Mouse (Mus musculus) midbrain, postnatal 0 days (tissue): ENCODE measurements around the gene Rbx1. TPM values are rescaled to one million over a fixed set of nuclear protein-coding genes. Genes with fewer than 3 reads are reported as not detected.
"Not testable (repeated sequence)": the region's sequence is repeated elsewhere in the genome, so short reads cannot be mapped to it uniquely, and the experiment has no call there.

Experiments used
- ATAC-seq: fragments of 200-750 bp; cut with Nextera tagmentation; 2 replicates; pipeline ENCODE4 v1.8.0; 2017; ENCODE audit warnings: moderate number of reproducible peaks, mild to moderate bottlenecking, moderate TSS enrichment, moderate library complexity; ENCODE audit not compliant: low FRiP score
- DNase-seq: peaks from one replicate; pipeline ENCODE4 v3.0.0-alpha.2; 2015; ENCODE audit warnings: low spot score
- H3K27ac ChIP-seq: fragments of 300-500 bp; sonication (generic); 2 replicates; pipeline ENCODE4 v1.5.1; 2014; ENCODE audit warnings: low read depth, mild to moderate bottlenecking, low read length, mixed read lengths
- H3K27me3 ChIP-seq: fragments of 300-500 bp; sonication (generic); 2 replicates; pipeline ENCODE4 v1.6.1; 2014; ENCODE audit warnings: low read length, control low read depth, mixed read lengths; ENCODE audit not compliant: insufficient read depth
- H3K36me3 ChIP-seq: fragments of 300-500 bp; sonication (generic); 2 replicates; pipeline ENCODE4 v1.6.1; 2014; ENCODE audit warnings: low read length, control low read depth, mixed read lengths; ENCODE audit not compliant: insufficient read depth
- H3K4me1 ChIP-seq: fragments of 300-500 bp; sonication (generic); 2 replicates; pipeline ENCODE4 v1.6.1; 2014; ENCODE audit warnings: mild to moderate bottlenecking, control low read depth, antibody characterized with exemption, low read length, mixed read lengths; ENCODE audit not compliant: insufficient read depth
- H3K4me2 ChIP-seq: fragments of 300-500 bp; sonication (generic); 2 replicates; pipeline ENCODE4 v1.6.1; 2014; ENCODE audit warnings: low read depth, mild to moderate bottlenecking, low read length, mixed read lengths; ENCODE audit not compliant: poor library complexity, severe bottlenecking
- H3K4me3 ChIP-seq: fragments of 300-500 bp; sonication (generic); 2 replicates; pipeline ENCODE4 v1.5.1; 2014; ENCODE audit warnings: low read depth, mild to moderate bottlenecking, low read length, moderate library complexity
- H3K9ac ChIP-seq: fragments of 300-500 bp; sonication (generic); replicated peaks from 2 replicates; pipeline ENCODE4 v1.6.1; 2014; ENCODE audit warnings: mild to moderate bottlenecking, low read length, moderate library complexity, mixed read lengths; ENCODE audit not compliant: poor library complexity, severe bottlenecking
- H3K9me3 ChIP-seq: fragments of 300-500 bp; sonication (generic); 2 replicates; pipeline ENCODE4 v1.6.1; 2016; ENCODE audit warnings: low read length, control low read depth
- CTCF ChIP-seq: IDR thresholded peaks from 2 replicates; pipeline ENCODE4 v1.5.1; 2016; ENCODE audit warnings: antibody characterized with exemption, mild to moderate bottlenecking
- WGBS: fragments of 180-500 bp; shearing (Covaris S2); extraction: QIAGEN DNeasy Blood & Tissue Kit; methylation state at CpG from one replicate; pipeline ENCODE4 v1.1.7; 2014; 5-methylcytosine and 5-hydroxymethylcytosine counted together
- polyA plus RNA-seq: library from polyadenylated mRNA; unstranded; fragments of >200 nt; fragmentation: Nextera tagmentation; extraction: Ambion mirVana; gene quantifications from 2 replicates; pipeline ENCODE4 v1.2.1, GENCODE M21; 2015
- total RNA-seq: library from RNA; depleted of rRNA; stranded (reverse); fragments of >200 nt; gene quantifications from 2 replicates; pipeline ENCODE4 v1.2.3, GENCODE M21; 2014; rRNA removed

Rbx1 gene
- total RNA-seq (152 and 155 TPM in 2 replicates), polyA plus RNA-seq (397 and 411 TPM in 2 replicates)

DNA sequence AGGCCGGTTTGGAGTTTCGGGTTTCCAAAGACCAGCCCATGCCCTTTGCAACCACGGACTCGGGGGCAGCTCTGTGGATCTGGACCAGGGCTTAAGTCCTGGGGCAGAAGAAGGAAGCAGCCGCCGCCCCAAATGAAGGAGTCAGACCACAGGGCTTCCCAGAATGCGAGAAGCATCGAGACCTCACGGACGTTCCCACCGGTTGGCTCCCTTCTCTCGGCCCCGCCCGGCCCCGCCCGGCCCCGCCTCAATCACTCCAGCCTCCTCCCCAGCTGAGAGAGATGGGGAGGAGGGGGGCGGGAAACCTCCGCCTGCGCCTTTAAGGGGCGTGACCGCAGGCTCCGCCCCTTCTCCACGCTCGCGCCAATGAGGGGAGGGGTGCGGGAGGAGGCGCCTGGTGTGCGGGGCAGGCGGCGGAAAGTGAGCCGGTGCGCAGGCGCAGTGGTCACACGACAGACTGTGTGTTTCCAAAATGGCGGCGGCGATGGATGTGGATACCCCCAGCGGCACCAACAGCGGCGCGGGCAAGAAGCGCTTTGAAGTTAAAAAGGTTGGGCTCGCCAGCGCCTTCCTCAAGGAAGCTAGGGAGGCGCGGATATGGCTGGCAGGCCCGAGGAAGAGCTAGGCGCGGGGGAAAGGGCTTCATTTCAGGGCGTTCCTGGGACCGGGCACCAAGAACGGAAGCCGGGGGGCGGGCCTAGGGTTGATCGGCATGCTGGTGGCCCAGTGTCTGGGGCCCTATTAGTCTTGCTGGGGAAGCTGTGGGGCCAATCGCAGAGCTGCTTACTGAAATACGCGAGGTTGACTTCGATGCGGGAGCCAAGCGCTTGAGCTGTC lies at the start of gene Rbx1:
Gene Rbx1 (plus strand): TSS at position 396 of the 837 bp plus-strand sequence.
- no peaks in the 10 kb centered on the region for H3K9me3 ChIP-seq
- peak within 1 kb of the TSS; percentile 65 for H3K4me2 ChIP-seq
- DNase-seq (peak; percentile 99), ATAC-seq (peak; percentile 98)
- peak within 1 kb of the TSS; percentile 61 for H3K9ac ChIP-seq
- peaks cover 9% of the 10 kb centered on the region; the same call in 1 of the 2 replicates for H3K36me3 ChIP-seq
- peak within 1 kb of the TSS; percentile 49 for H3K4me3 ChIP-seq
- H3K27ac ChIP-seq = peak within 1 kb of the TSS; percentile 83
- no peak for TF ChIP-seq CTCF
- no peaks in the 10 kb centered on the region for H3K27me3 ChIP-seq
- H3K4me1 ChIP-seq = no peaks in the 10 kb centered on the region
- under 1% methylated on average over 45 of the region's 62 CpGs for WGBS

DNA sequence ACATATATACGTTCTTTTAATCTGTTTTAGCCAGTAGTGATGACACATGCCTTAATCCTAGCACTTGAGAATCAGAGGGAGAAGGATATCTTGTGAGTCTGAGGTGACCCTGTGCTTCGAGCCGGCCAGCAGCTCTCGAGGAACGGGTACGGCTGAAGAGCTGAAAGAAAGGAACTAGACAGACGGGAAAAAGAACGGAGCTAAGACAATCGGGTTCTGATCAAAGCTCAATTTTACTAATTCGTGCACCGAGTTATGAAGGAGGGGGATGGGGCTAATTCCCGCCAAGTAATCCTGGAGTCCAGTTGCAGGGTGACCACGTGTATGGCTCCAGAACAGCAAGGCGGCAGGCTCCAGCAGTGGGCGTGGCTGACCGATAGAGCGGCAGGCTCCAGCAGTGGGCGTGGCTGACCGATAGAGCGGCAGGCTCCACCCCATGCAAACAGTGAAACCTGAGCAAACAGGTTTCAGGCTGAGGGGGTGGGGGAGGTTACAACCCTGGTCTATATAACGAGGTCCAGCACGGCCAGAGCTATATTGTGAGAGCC lies 49.3 kb upstream of the Rbx1 start:
- ATAC-seq, H3K9me3 ChIP-seq, H3K27me3 ChIP-seq, H3K27ac ChIP-seq, H3K36me3 ChIP-seq, H3K4me3 ChIP-seq, H3K9ac ChIP-seq, H3K4me1 ChIP-seq: not testable (repeated sequence)
- peak; percentile 23 for DNase-seq
- 8% methylated on average over 22 of the region's 22 CpGs for WGBS
- peak overlapping the region; percentile 24; the same call in 1 of the 2 replicates for H3K4me2 ChIP-seq

DNA sequence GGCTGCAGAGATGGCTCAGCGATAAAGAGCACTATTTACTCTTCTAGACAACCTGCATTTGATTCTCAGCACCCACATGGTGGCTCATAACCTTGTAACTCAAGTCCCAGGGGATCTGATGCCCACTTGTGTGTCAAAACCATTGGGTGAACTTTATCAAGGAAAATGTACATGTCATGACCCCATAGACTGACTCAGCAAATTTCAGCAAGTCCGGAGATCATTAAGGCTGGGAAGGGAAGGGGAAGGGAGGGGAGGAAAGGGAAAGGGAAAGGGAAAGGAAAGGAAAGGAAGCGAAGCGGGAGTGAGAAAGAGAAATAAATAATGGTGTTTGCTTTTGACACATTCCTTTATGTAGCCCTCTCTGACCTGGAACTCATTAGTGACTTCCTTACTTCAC lies 48.0 kb upstream of the Rbx1 start:
- Histone ChIP-seq H3K36me3 (no peaks in the 10 kb centered on the region), H3K27me3 (no peaks in the 10 kb centered on the region), H3K9me3 (no peaks in the 10 kb centered on the region), H3K9ac (no peak overlapping the region), H3K4me2 (no peak overlapping the region), H3K4me3 (no peak overlapping the region), H3K4me1 (no peaks in the 10 kb centered on the region), H3K27ac (no peak overlapping the region)
- no peak for TF ChIP-seq CTCF
- DNase-seq (no peak), ATAC-seq (no peak)
- WGBS = 93% methylated on average over 4 of the region's 4 CpGs

DNA sequence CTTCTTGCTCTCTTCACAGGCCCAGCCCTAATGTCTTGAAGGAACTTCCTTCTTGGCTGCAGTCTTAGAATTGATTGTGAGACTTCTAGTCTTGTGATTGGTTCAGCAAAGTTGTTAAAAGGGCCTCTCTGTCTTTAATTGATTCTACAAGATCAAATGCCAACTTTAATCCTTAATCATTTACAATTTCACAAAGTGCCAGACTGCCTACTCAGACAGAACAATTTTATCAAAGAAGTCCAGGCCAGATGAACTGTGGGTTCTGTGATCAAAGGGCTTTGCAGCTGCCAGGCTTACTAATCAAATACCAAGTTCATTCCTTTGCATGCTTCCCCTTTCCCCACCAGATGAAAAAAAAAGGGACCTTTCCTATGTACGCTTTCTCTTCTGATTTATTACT lies 44.6 kb upstream of the Rbx1 start:
- Histone ChIP-seq H3K9me3 (no peaks in the 10 kb centered on the region), H3K4me3 (no peak overlapping the region), H3K4me2 (no peak overlapping the region), H3K36me3 (no peaks in the 10 kb centered on the region), H3K27me3 (no peaks in the 10 kb centered on the region), H3K4me1 (no peaks in the 10 kb centered on the region), H3K9ac (no peak overlapping the region), H3K27ac (no peak overlapping the region)
- DNase-seq = no peak
- no peak for TF ChIP-seq CTCF
- ATAC-seq = no peak
- 63% methylated on average over 1 of the region's 1 CpGs for WGBS

DNA sequence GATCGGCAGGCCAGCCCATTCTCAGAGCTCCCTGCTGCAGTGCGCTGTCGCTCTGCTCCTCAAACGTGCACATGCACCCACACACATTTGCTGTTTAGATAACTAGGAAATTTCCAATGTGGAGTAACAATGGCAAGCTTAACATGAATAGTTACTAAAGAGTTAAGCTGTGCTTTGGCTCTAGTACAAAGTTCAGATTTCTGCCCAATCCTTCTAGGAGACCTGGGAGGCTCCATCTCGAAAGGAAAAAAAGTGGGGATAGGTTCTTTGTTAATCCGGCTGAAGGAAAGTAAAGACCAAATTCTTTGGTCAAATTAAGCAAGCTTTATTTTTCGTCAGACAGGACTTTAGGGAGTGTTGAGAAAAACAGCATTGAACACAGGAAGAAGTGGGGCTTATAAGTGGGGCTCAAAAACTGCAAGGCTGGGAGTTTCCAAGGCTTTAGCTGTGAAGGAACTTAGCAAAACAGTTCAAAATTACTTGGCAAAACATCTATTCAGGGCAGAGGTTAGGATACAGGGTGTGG lies 43.9 kb upstream of the Rbx1 start:
- 65% methylated on average over 7 of the region's 7 CpGs for WGBS

DNA sequence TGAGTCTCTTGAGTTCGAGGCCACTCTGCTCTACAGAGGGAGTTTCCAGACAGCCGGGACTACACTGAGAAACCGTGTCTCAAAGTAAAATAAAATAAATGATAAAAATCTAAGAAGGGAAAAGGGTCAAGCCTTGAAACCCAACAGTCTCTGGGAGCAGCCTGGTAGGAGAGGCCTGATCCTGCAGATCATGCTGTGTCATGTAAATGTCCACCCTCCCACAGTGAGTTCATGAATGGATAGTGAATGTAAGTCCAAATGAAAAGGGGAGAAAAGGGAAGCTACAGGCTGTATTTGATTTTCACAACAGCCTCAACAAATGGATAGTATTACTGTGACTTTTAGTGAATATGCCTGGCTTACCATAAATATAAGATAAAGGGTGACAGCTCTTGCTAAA lies 40.8 kb upstream of the Rbx1 start:
- no peak overlapping the region for H3K4me2 ChIP-seq
- no peaks in the 10 kb centered on the region for H3K27me3 ChIP-seq
- ATAC-seq = no peak
- no peaks in the 10 kb centered on the region for H3K9me3 ChIP-seq
- H3K4me1 ChIP-seq = no peaks in the 10 kb centered on the region
- H3K4me3 ChIP-seq = no peak overlapping the region
- no peak for TF ChIP-seq CTCF
- DNase-seq = no peak
- H3K36me3 ChIP-seq = peaks cover 9% of the 10 kb centered on the region
- H3K9ac ChIP-seq = no peak overlapping the region
- WGBS = 88% methylated on average over 3 of the region's 3 CpGs
- no peak overlapping the region for H3K27ac ChIP-seq

More for the DNA sequence above, 43.9 kb upstream of the Rbx1 start:
- Histone ChIP-seq H3K27me3 (no peaks in the 10 kb centered on the region), H3K4me3 (no peak overlapping the region), H3K4me2 (no peak overlapping the region), H3K4me1 (no peaks in the 10 kb centered on the region), H3K9me3 (no peaks in the 10 kb centered on the region), H3K27ac (no peak overlapping the region), H3K9ac (no peak overlapping the region), H3K36me3 (peaks cover under 1% of the 10 kb centered on the region)
- no peak for TF ChIP-seq CTCF
- ATAC-seq = no peak
- no peak for DNase-seq
